Mouse (Mus musculus) heart, embryonic 12.5 days (tissue): ENCODE data around the gene Sdk1. TPM values are rescaled to one million over a fixed set of nuclear protein-coding genes. Genes with fewer than 3 reads are reported as not detected.

Source experiments
- ATAC-seq: fragments of 200-750 bp; cut with Nextera tagmentation; 2 replicates; pipeline ENCODE4 v1.8.0; 2017; ENCODE audit warnings: moderate TSS enrichment, moderate library complexity; ENCODE audit not compliant: insufficient number of reproducible peaks, low FRiP score
- H3K27ac ChIP-seq: fragments of 300-500 bp; sonication (generic); 2 replicates; pipeline ENCODE4 v1.5.1; 2016; ENCODE audit warnings: mild to moderate bottlenecking, moderate library complexity; ENCODE audit not compliant: poor library complexity, severe bottlenecking
- H3K27me3 ChIP-seq: fragments of 300-500 bp; sonication (generic); replicated peaks from 2 replicates; pipeline ENCODE4 v1.6.1; 2016; ENCODE audit warnings: mild to moderate bottlenecking, moderate library complexity
- H3K36me3 ChIP-seq: fragments of 300-500 bp; sonication (generic); 2 replicates; pipeline ENCODE4 v1.6.1; 2016; ENCODE audit warnings: mild to moderate bottlenecking, moderate library complexity
- H3K4me1 ChIP-seq: fragments of 300-500 bp; sonication (generic); replicated peaks from 2 replicates; pipeline ENCODE4 v1.6.1; 2016; ENCODE audit warnings: mild to moderate bottlenecking
- H3K4me2 ChIP-seq: fragments of 300-500 bp; sonication (generic); 2 replicates; pipeline ENCODE4 v1.6.1; 2016; ENCODE audit warnings: mild to moderate bottlenecking, moderate library complexity
- H3K4me3 ChIP-seq: fragments of 300-500 bp; sonication (generic); 2 replicates; pipeline ENCODE4 v1.5.1; 2016; ENCODE audit warnings: mild to moderate bottlenecking
- H3K9ac ChIP-seq: fragments of 300-500 bp; sonication (generic); 2 replicates; pipeline ENCODE4 v1.6.1; 2016; ENCODE audit warnings: mild to moderate bottlenecking, moderate library complexity
- H3K9me3 ChIP-seq: fragments of 300-500 bp; sonication (generic); replicated peaks from 2 replicates; pipeline ENCODE4 v1.6.1; 2016; ENCODE audit warnings: mild to moderate bottlenecking, moderate library complexity
- WGBS: fragments of 180-500 bp; shearing (Covaris S2); methylation state at CpG from one replicate; pipeline ENCODE4 v1.1.7; 2016; 5-methylcytosine and 5-hydroxymethylcytosine counted together
- polyA plus RNA-seq: library from polyadenylated mRNA; unstranded; fragments of >200 nt; fragmentation: Nextera tagmentation; extraction: Ambion mirVana; gene quantifications from 2 replicates; pipeline ENCODE4 v1.2.1, GENCODE M21; 2016

Gene Sdk1
- polyA plus RNA-seq, 1 experiment from 2014 or later: 4.4 TPM

DNA sequence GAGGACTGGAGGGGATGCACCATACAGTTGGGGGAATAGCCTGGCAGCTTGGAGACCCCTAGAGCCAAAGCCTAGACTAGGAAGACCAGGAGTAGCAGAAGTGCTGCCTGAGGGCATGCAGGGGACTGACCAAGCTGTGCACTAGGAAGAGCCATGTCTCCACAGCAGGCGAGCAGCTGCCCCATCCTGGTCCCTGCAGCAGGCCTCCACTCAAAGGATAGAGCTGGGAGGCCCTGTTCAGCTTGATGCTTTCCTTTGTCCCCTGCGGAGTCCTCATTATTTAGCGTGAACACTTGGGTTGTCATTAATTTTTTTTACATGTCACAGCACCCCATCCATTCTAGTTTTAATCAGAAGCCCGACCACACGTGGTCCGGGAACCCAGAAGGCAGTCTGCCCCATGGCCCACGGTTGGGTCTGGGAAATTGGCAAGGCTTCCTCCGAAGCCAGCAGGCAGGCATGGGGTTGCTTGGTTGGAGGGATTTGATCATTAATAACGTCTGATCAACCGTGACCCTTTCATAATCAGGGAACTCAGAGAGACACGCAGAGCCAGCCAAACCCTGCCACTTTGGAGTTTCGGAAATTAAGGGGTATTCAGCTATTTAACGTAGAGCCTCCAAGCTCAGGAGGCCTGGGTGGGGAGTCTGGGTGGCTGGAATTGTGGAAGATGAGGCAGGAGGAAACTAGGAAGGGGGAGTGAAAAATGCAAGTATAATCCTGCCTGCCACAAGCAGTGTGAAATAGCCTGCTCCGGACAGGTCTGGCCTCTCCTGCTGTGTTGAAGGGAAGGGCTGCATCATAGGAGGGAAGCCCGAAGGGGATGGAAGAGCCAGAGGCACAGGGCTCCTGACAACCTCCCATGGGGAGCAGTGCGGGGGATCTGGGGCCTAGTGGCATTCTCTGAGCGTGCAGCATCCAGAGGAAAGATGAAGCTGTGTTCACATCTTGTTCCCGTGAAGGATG lies 872.2 kb downstream of the Sdk1 start:
- Histone ChIP-seq H3K4me3 (no peak overlapping the region), H3K4me1 (no peaks in the 10 kb centered on the region), H3K27ac (no peak overlapping the region), H3K9me3 (no peaks in the 10 kb centered on the region; the same call in 1 of the 2 replicates), H3K9ac (no peak overlapping the region), H3K27me3 (no peaks in the 10 kb centered on the region), H3K4me2 (no peak overlapping the region), H3K36me3 (no peaks in the 10 kb centered on the region)
- 53% methylated on average over 18 of the region's 18 CpGs for WGBS
- no peak for ATAC-seq

DNA sequence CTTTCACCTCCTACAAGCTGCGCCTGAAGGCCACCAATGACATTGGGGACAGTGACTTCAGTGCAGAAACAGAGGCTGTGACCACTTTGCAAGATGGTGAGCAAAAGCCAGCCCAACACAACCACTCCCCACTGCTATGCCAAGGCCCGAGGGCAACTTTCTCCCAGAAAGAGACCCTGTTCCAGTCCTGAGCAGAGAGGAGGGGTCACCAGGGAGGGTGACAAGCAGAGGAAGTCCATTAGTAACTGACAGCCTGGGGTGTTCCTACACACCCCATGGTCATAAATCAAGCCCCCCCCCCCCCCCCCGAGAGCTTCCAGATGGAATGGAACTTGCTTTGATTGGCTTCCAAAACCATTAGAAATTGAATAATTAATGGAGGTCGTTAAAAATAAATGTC lies 886.5 kb downstream of the Sdk1 start:
- Histone ChIP-seq H3K9me3 (peaks cover 5% of the 10 kb centered on the region; the same call in 1 of the 2 replicates), H3K4me1 (no peaks in the 10 kb centered on the region), H3K4me2 (no peak overlapping the region), H3K36me3 (peaks cover 19% of the 10 kb centered on the region), H3K27me3 (no peaks in the 10 kb centered on the region), H3K4me3 (no peak overlapping the region), H3K27ac (no peak overlapping the region), H3K9ac (no peak overlapping the region)
- ATAC-seq: no peak
- WGBS: 67% methylated on average over 4 of the region's 4 CpGs

DNA sequence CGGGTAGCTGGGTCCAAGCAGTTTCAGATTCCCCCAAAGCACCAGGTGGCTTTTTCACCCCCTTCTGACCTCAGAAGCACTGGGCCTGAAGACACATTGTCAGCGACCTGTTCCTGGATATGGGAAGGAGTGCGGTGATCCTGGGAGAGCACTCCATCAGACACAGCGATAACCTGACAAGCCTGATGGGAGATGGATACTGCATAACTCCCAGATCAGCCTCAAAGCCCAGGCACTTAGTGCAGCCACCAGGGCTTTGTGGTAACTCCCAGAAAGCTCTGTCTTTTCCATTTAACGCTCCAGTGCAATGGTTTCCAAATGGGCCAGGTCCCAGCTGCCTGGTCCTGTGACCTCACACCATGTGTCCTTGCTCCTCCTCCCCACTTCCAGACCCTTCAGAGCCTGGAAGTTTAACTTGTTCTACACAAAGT lies 886.9 kb downstream of the Sdk1 start:
- H3K4me1 ChIP-seq: no peaks in the 10 kb centered on the region
- 48% methylated on average over 5 of the region's 5 CpGs for WGBS
- ATAC-seq: no peak

DNA sequence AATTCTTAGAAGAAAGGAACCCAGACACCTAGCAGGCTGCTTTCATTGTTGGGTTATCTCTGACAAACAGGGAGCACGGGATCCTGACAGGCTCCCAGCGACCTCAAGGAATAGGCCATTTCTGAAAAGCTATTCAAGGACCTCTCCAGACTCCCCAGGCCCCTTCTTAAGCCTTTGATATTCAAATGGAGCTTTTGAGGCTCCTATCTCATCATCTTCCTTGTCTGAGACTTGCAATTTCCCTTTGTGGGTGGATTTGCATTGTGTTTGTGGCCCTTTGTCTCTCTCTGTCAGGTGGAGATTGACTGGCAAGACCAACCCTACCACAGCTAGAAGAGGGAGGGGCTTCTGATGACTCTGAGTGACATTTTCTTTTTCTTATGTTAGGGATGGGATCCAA lies 888.7 kb downstream of the Sdk1 start:
- ATAC-seq: no peak
- Histone ChIP-seq H3K9me3 (no peaks in the 10 kb centered on the region), H3K4me3 (no peak overlapping the region), H3K9ac (no peak overlapping the region), H3K27me3 (no peaks in the 10 kb centered on the region), H3K4me2 (no peak overlapping the region), H3K4me1 (no peaks in the 10 kb centered on the region), H3K27ac (no peak overlapping the region), H3K36me3 (peaks cover 15% of the 10 kb centered on the region)
- WGBS: 15% methylated on average over 2 of the region's 2 CpGs

More for the DNA sequence above, 886.9 kb downstream of the Sdk1 start:
- Histone ChIP-seq H3K9me3 (peaks cover 5% of the 10 kb centered on the region; the same call in 1 of the 2 replicates), H3K27ac (no peak overlapping the region), H3K4me3 (no peak overlapping the region), H3K4me2 (no peak overlapping the region), H3K9ac (no peak overlapping the region), H3K27me3 (no peaks in the 10 kb centered on the region), H3K36me3 (peaks cover 19% of the 10 kb centered on the region)

DNA sequence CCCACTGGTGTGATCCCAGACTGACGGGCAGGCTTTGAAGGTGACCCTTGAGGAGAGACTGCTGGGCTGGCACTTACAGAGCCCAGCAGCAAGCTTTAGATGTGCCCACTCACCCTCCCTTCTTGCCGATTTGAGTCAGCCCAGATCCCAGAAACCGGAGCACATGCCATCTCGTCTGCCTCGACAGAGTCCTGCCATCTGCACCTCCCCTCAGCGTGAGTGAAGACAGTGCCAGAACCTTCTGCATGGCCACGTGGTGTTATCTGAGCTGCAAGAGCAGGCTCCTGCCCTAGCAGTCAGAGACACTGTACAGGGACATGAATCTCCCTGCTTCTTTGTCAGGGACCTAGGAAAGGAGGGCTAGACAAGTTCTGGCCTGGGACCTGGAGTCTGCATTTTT lies 898.7 kb downstream of the Sdk1 start:
- H3K9me3 ChIP-seq: 0 out of 2 replicates have a peak, but pooled peaks cover 3% of the 10 kb centered on the region
- no peaks in the 10 kb centered on the region for H3K36me3 ChIP-seq
- H3K27ac ChIP-seq: no peak overlapping the region
- H3K4me2 ChIP-seq: no peak overlapping the region
- 0 out of 2 replicates have a peak, but pooled peaks cover 3% of the 10 kb centered on the region for H3K27me3 ChIP-seq
- H3K4me1 ChIP-seq: peaks cover 21% of the 10 kb centered on the region
- no peak overlapping the region for H3K9ac ChIP-seq
- peak; percentile 68; the same call in 1 of the 2 replicates for ATAC-seq
- H3K4me3 ChIP-seq: no peak overlapping the region
- WGBS: 18% methylated on average over 7 of the region's 7 CpGs

DNA sequence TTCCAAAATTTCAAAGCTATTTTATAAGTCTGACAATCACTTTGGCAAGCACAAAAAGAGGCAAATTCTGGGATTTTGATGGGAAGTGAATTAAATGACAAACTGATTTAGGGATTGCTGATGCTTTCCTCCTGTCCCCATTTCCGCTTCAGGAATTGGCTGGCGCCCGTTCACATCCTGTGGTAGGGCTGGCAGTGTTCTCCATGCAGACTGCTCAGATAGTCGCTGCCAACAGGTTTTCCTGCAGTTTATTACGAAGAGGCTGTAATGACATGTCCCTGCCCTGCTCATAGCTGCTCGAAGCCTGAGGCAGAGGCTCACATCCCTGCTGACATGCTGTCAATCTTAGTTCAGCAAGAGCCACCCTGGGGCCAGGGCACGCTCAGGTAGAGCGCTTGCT lies 908.3 kb downstream of the Sdk1 start:
- H3K27me3 ChIP-seq: no peaks in the 10 kb centered on the region
- no peak overlapping the region for H3K4me2 ChIP-seq
- H3K36me3 ChIP-seq: peaks cover 27% of the 10 kb centered on the region
- H3K4me3 ChIP-seq: no peak overlapping the region
- no peaks in the 10 kb centered on the region for H3K4me1 ChIP-seq
- peaks cover 28% of the 10 kb centered on the region for H3K9me3 ChIP-seq
- H3K27ac ChIP-seq: no peak overlapping the region
- no peak for ATAC-seq
- no peak overlapping the region for H3K9ac ChIP-seq
- WGBS: 77% methylated on average over 8 of the region's 8 CpGs

DNA sequence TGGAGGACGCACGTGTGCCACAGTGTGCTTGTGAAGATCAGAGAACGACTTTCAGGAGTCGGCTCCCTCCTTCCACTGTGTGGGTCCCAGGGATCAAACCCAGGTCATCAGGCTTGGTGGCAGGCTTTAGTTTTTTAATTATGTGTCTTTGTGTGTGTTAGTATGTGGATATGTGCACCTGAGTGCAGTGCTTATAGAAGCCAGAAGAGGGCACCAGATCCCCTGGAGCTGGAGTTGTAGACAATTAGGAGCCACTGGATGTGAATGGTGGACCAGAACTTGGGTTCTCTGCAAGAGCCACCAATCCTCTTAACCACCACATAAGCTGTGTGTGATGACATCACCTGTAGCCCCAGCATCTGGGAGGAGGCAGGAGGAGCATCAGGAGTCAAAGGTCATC lies 909.5 kb downstream of the Sdk1 start:
- Histone ChIP-seq H3K9ac (no peak overlapping the region), H3K27me3 (no peaks in the 10 kb centered on the region), H3K4me1 (no peaks in the 10 kb centered on the region), H3K9me3 (peaks cover 28% of the 10 kb centered on the region), H3K36me3 (peaks cover 27% of the 10 kb centered on the region), H3K27ac (no peak overlapping the region), H3K4me2 (no peak overlapping the region), H3K4me3 (no peak overlapping the region)
- no peak for ATAC-seq
- 91% methylated on average over 4 of the region's 4 CpGs for WGBS

DNA sequence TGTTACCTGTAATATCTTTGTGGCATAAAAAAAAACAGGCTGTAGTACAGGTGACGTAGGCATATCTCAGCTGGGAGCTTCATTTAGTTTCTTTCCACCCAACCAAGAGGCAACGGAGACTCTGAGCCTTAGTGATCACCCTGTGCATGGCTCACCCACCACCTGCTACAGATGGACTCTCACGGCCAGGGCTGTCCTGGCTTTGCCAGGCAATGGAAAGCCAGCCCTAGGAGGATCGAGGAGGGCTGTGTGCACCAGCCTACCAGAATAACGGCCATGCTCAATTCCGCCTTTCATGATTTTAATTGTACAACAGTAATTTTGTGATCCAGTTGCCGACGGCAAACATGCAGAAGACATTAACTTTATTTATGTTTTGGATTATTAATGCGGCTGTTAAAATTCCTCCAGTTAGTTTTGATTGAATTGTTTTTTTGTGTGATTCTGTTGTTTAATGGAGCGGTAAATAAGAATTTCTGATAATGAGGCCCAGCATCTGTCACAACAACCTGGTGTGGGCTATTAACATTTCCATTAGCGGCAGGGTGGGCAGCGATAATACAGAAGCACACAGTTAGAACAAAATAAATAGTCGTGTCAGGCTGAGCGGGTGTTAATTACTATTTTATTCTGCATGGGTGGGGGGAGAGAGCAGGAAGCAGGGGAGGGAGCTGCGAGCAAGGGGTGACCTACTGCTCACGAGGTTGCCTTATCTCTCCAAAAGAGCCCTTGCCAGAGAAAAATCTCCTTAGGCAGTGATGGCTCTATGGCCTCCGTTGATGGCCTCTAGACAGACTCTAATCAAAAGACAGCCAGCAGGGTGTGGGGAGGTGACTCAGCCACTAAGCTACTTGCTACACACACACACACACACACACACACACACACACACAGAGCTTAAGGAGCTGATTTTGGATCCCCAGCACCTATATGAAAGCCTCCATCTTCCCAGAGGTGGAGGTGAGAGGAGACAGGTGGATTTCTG lies 915.9 kb downstream of the Sdk1 start:
- Histone ChIP-seq H3K4me2 (no peak overlapping the region), H3K9ac (no peak overlapping the region), H3K27ac (no peak overlapping the region), H3K36me3 (peaks cover 14% of the 10 kb centered on the region), H3K9me3 (peaks cover 7% of the 10 kb centered on the region; the same call in 1 of the 2 replicates), H3K27me3 (no peaks in the 10 kb centered on the region), H3K4me3 (no peak overlapping the region), H3K4me1 (no peaks in the 10 kb centered on the region)
- no peak for ATAC-seq
- WGBS: 81% methylated on average over 17 of the region's 17 CpGs

DNA sequence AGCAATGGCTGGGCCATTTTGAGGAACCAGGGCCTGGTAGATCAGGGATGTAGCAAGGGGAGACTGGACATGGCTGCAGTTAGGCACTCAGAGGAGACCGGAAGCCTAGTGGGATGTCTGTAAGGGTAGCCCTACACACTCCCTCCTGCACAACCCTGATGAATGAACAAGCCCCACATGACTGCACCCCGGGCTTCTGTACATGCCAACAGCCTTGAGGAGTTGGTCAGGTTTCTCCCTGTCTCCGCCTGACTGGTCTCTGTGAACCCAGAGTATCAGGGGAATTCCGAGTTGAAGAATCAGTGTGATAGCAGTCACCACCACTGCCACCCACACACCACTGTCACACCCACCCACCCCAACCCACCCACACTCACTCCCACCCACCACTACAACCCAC lies 922.2 kb downstream of the Sdk1 start:
- H3K9ac ChIP-seq: no peak overlapping the region
- no peaks in the 10 kb centered on the region for H3K27me3 ChIP-seq
- H3K9me3 ChIP-seq: peaks cover 7% of the 10 kb centered on the region; the same call in 1 of the 2 replicates
- H3K36me3 ChIP-seq: peaks cover 18% of the 10 kb centered on the region
- no peak overlapping the region for H3K4me3 ChIP-seq
- H3K4me2 ChIP-seq: no peak overlapping the region
- no peak overlapping the region for H3K27ac ChIP-seq
- ATAC-seq: no peak
- no peaks in the 10 kb centered on the region for H3K4me1 ChIP-seq
- 91% methylated on average over 4 of the region's 4 CpGs for WGBS

DNA sequence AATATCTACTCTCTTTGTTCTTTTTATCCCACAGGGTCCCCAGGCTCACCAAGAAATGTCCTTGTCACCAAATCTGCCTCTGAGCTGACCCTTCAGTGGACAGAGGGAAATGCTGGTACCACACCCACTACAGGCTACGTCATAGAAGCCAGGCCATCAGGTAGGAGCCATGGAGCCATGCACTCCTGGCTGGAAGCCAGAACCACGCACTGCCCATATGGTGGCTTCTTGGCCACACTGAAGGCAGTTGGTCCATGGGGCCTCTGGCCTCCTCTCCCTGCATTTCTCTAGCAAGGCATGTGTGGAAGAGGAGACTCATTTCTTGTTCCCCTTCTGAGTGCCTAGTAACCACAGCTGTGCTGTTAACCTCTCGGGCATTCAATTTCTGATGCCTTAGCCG lies 932.3 kb downstream of the Sdk1 start:
- Histone ChIP-seq H3K4me2 (no peak overlapping the region), H3K9me3 (no peaks in the 10 kb centered on the region; the same call in 1 of the 2 replicates), H3K36me3 (peaks cover 17% of the 10 kb centered on the region), H3K27me3 (no peaks in the 10 kb centered on the region), H3K4me1 (no peaks in the 10 kb centered on the region), H3K4me3 (no peak overlapping the region), H3K27ac (no peak overlapping the region), H3K9ac (no peak overlapping the region)
- WGBS: 80% methylated on average over 4 of the region's 4 CpGs
- ATAC-seq: no peak

DNA sequence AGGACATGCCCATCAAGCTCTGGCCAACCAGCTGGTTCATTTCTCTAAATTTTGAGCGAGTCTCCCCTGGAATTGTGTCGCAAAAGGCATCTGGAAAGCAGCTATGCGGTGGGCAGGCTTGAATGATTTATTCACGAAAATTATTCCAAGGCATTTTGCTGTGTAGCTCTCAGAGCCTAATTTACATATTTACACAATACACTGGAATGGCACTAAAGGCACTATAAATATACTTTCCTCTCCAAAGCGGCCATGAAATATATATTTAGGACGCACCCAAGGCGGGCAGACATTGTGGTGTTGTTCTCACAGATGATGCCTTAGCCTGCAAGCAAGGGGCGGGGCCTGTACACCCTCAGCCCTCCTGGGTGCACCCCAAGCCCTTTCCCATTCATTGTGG lies 936.9 kb downstream of the Sdk1 start:
- WGBS: 80% methylated on average over 8 of the region's 8 CpGs
- H3K9me3 ChIP-seq: no peaks in the 10 kb centered on the region; the same call in 1 of the 2 replicates
- H3K27ac ChIP-seq: no peak overlapping the region
- no peak overlapping the region for H3K4me3 ChIP-seq
- ATAC-seq: no peak
- H3K9ac ChIP-seq: no peak overlapping the region
- no peaks in the 10 kb centered on the region; the same call in 1 of the 2 replicates for H3K27me3 ChIP-seq
- no peak overlapping the region for H3K4me2 ChIP-seq
- H3K36me3 ChIP-seq: peaks cover 17% of the 10 kb centered on the region
- no peaks in the 10 kb centered on the region for H3K4me1 ChIP-seq
